Mouse (Mus musculus): ENCODE data around the gene Gpsm3. TPM values are rescaled to one million over a fixed set of nuclear protein-coding genes. Genes with fewer than 3 reads are reported as not detected.

Gene Gpsm3
- polyA plus RNA-seq, 1 experiment from 2014 or later = 19.3 TPM

DNA sequence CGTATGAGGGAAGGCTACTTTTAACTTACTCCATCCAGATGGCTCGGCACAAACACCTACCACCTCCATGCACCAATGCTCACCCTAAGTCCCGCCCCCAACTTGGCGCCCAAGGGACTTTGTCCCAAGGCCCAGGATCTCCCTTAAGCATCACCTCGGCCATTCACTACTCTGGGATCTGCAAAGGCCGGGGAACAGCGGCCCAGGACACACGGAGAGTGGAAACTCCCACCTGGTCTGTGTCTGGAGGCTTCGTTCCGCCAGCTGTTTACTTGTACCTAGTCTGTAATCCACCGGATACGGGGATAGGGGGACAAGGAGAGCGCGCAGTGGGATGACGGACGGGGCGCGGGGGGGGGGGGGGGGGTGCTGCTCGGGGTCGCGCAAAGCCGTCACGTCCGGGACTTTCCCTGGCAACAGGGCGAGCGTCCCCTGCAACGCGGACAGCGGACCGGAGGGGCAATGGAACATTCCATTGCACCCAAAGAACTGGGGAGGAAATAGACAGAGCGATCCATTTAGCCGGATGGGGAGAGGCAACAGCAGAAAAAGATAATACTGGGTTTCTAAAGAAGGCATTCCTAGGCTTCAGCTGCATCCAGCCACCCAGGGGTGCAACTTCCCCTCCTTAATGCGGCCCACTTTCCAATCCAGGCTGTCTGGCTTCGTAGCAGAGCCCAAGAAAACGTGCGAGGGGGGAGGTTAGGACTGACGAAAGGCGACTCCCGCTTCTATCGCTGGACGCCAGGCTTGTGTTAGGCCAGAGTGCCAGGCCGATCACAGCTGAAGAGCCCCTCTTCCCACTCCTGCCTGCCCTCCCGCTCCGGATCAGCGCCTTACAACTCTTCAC, 37.7 kb downstream of the Gpsm3 start:
- H3K36me3 ChIP-seq (ENCODE audit: control insufficient read depth, insufficient read depth, low read length) = peaks cover 17% of the 10 kb centered on the region; the same call in 1 of the 2 replicates
- H3K4me1 ChIP-seq (ENCODE audit: control insufficient read depth, insufficient read depth, low read length) = peaks cover 44% of the 10 kb centered on the region
- ATAC-seq (ENCODE audit: low FRiP score, low TSS enrichment) = peak; percentile 74
- peak overlapping the region; percentile 75 for H3K9ac ChIP-seq (ENCODE audit: low read depth, low read length)
- H3K9me3 ChIP-seq (ENCODE audit: control insufficient read depth, low read length) = no peaks in the 10 kb centered on the region
- peaks cover 22% of the 10 kb centered on the region for H3K27me3 ChIP-seq (ENCODE audit: control insufficient read depth, insufficient read depth, low read length)
- WGBS = under 1% methylated on average over 38 of the region's 45 CpGs
- H3K27ac ChIP-seq (ENCODE audit: low read depth, low read length) = peak overlapping the region; percentile 96
- H3K4me3 ChIP-seq (ENCODE audit: low read length) = peak overlapping the region; percentile 61
- H3K4me2 ChIP-seq (replicated peaks; ENCODE audit: low read depth, low read length) = peak overlapping the region; percentile 89

DNA sequence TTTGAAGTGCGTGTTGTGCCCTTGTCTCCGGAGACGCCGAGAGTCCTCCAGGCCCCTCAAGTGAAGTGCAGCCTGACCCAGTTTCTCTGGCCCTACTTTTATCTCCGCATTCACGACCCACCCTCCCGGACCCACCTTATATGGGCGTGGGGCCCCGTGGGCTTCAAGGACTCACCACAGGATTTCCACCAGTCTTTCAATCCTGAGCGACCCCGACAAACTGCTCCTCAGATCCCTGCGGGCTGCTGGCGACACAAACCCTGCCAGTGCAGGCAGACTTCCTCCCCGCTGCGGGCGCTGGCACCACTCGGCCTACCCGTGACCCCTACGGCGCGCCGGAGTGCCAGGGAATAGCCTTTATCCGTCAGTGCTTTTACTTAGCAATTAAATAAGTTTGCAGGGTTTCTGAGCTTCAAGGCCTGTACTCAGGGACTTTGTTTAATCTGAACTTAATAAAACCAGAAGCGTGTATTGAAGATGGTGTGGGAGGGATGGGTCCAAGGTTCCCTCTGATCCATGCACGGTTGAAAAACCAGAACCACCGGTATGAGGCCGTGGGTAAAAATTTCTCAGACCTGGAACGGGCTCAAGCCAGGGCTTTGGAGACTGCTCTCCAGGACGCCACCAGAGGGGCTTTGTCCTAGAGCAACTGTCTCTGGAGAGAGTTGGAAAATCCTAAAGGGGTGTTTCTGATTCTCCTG, 38.5 kb downstream of the Gpsm3 start, which contains the start of gene Ppt2:
Gene Ppt2, minus strand, starts transcription at position 568 of the 701 bp plus-strand sequence.
- Histone ChIP-seq H3K9ac (ENCODE audit: low read depth, low read length) (peak within 1 kb of the TSS; percentile 75), H3K4me1 (ENCODE audit: control insufficient read depth, insufficient read depth, low read length) (peaks cover 44% of the 10 kb centered on the region), H3K4me3 (ENCODE audit: low read length) (peak within 1 kb of the TSS; percentile 61), H3K27me3 (ENCODE audit: control insufficient read depth, insufficient read depth, low read length) (peaks cover 22% of the 10 kb centered on the region), H3K36me3 (ENCODE audit: control insufficient read depth, insufficient read depth, low read length) (peaks cover 9% of the 10 kb centered on the region; the same call in 1 of the 2 replicates), H3K4me2 (replicated peaks; ENCODE audit: low read depth, low read length) (peak within 1 kb of the TSS; percentile 89), H3K27ac (ENCODE audit: low read depth, low read length) (peak within 1 kb of the TSS; percentile 96), H3K9me3 (ENCODE audit: control insufficient read depth, low read length) (no peaks in the 10 kb centered on the region)
- ATAC-seq (ENCODE audit: low FRiP score, low TSS enrichment) = peak; percentile 8; the same call in 1 of the 2 replicates
- 3% methylated on average over 29 of the region's 29 CpGs for WGBS

DNA sequence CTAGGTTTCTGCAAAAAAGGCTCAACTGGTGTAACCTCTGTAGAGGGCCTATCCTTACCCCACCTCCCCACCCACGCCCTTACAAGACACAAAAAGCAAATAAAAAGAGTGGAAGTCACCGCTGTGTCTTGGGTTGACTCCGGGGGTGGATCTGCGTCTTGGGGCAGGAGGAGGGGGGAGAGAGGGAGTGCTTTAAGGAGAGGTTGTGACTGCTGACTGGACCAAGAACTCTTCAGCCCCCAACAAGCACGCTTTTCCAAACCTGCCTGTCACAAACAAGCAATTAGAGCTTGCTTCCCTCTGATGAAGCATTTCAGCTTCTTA, 39.0 kb downstream of the Gpsm3 start:
- 22% methylated on average over 5 of the region's 5 CpGs for WGBS
- Histone ChIP-seq H3K9me3 (ENCODE audit: control insufficient read depth, low read length) (no peaks in the 10 kb centered on the region), H3K9ac (ENCODE audit: low read depth, low read length) (peak overlapping the region; percentile 75; the same call in 1 of the 2 replicates), H3K36me3 (ENCODE audit: control insufficient read depth, insufficient read depth, low read length) (peaks cover 5% of the 10 kb centered on the region; the same call in 1 of the 2 replicates), H3K4me3 (ENCODE audit: low read length) (peak overlapping the region; percentile 61), H3K27me3 (ENCODE audit: control insufficient read depth, insufficient read depth, low read length) (peaks cover 22% of the 10 kb centered on the region), H3K4me2 (replicated peaks; ENCODE audit: low read depth, low read length) (peak overlapping the region; percentile 89), H3K27ac (ENCODE audit: low read depth, low read length) (peak overlapping the region; percentile 96; the same call in 1 of the 2 replicates), H3K4me1 (ENCODE audit: control insufficient read depth, insufficient read depth, low read length) (peaks cover 44% of the 10 kb centered on the region)
- no peak for ATAC-seq (ENCODE audit: low FRiP score, low TSS enrichment)

DNA sequence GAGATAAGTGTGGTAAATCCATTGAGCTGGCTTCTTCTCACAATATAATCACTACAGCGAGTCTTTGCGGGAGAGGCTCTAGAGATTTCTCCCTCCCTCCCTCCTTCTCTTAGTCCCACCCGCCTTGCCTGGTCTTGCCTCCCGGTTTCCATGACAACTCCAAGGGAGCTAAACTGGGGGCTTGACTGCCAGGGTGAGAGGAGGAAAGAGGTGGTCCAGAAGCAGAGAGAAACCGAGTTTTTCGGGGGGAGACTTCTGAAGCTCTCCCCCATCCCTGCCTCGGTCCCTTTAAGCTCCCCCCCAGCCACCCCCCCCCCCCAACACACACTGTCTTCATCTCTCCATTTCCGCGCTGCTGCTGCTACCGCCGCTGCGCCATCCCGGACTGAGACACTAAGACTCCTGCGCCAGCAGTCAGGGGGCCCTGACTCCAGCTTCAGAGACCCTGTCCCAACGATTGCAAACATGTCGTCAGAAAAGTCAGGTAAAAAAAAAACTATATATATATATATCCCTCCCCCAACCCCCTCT, 39.7 kb downstream of the Gpsm3 start, which contains the start of gene Prrt1:
Gene Prrt1, plus strand, starts transcription at position 313 of the 531 bp plus-strand sequence.
- peaks cover 22% of the 10 kb centered on the region for H3K27me3 ChIP-seq (ENCODE audit: control insufficient read depth, insufficient read depth, low read length)
- peaks cover 5% of the 10 kb centered on the region; the same call in 1 of the 2 replicates for H3K36me3 ChIP-seq (ENCODE audit: control insufficient read depth, insufficient read depth, low read length)
- H3K4me1 ChIP-seq (ENCODE audit: control insufficient read depth, insufficient read depth, low read length) = peaks cover 44% of the 10 kb centered on the region
- peak within 1 kb of the TSS; percentile 61 for H3K4me3 ChIP-seq (ENCODE audit: low read length)
- ATAC-seq (ENCODE audit: low FRiP score, low TSS enrichment) = no peak
- peak within 1 kb of the TSS; percentile 96; the same call in 1 of the 2 replicates for H3K27ac ChIP-seq (ENCODE audit: low read depth, low read length)
- 2% methylated on average over 16 of the region's 16 CpGs for WGBS
- H3K4me2 ChIP-seq (replicated peaks; ENCODE audit: low read depth, low read length) = peak within 1 kb of the TSS; percentile 89
- H3K9me3 ChIP-seq (ENCODE audit: control insufficient read depth, low read length) = no peaks in the 10 kb centered on the region
- H3K9ac ChIP-seq (ENCODE audit: low read depth, low read length) = peak within 1 kb of the TSS; percentile 75

DNA sequence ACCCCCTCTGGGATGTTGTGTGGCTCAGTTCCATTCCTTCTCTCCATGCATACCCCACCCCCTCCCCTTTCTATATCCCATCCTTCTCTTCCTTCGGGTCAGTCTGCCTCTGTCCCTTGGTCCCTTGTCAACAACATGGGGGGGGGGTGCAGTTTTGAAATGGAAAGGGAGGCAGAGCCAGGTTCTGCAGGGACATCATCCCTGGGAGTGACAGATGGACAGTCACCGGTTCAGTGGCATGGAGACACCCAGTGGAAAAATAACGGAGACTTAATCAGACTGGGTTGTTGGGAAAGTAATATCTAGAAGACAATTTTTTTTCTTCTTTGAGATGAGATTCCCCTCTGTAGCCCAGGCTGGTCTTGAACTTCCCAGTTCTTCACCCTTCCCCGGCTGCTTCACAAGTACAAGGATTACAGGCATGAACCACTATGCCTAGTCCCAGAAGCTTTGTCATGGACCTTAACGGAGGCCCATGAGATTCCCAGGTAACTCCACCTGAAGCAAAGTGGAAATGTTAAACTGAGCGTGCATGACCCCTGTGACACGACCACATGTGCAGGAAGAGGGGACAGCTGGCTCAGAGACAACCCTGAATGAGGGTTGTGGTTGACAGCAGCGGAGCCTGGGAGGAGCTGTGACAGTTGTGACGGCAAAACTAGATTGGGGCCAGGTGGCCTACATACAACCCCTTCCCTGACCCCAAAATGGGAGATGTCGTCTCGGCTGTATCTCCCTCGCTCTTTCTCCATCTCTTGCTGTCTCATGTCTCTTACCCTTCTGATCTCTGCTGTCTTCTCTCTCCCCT, 40.4 kb downstream of the Gpsm3 start:
- H3K9ac ChIP-seq (ENCODE audit: low read depth, low read length) = no peak overlapping the region
- H3K4me1 ChIP-seq (ENCODE audit: control insufficient read depth, insufficient read depth, low read length) = peaks cover 44% of the 10 kb centered on the region
- H3K27ac ChIP-seq (ENCODE audit: low read depth, low read length) = no peak overlapping the region
- peaks cover 5% of the 10 kb centered on the region; the same call in 1 of the 2 replicates for H3K36me3 ChIP-seq (ENCODE audit: control insufficient read depth, insufficient read depth, low read length)
- H3K9me3 ChIP-seq (ENCODE audit: control insufficient read depth, low read length) = no peaks in the 10 kb centered on the region
- WGBS = 12% methylated on average over 12 of the region's 12 CpGs
- H3K4me2 ChIP-seq (replicated peaks; ENCODE audit: low read depth, low read length) = peak overlapping the region; percentile 89; the same call in 1 of the 2 replicates
- no peak for ATAC-seq (ENCODE audit: low FRiP score, low TSS enrichment)
- peaks cover 22% of the 10 kb centered on the region for H3K27me3 ChIP-seq (ENCODE audit: control insufficient read depth, insufficient read depth, low read length)
- H3K4me3 ChIP-seq (ENCODE audit: low read length) = no peak overlapping the region; the same call in 1 of the 2 replicates

DNA sequence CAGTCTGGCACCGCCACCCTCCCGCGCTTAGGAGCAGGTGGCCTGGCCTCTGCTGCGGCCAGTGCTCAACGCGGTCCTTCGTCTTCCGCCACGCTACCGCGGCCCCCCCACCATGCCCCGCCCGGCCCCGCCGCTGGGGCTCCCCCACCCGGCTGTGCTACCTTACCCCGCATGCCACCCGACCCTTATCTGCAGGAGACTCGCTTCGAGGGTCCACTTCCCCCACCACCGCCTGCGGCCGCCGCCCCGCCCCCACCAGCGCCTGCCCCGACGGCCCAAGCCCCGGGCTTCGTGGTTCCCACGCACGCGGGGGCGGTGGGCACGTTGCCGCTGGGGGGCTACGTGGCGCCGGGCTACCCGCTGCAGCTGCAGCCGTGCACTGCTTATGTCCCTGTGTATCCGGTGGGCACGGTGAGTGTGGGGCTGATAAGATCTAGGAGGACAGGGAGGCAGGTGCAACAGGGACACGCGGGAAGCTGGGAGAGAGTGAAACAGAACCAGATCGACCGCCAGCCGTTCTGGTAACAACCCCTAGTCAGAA, 41.2 kb downstream of the Gpsm3 start:
- H3K27me3 ChIP-seq (ENCODE audit: control insufficient read depth, insufficient read depth, low read length) = peaks cover 22% of the 10 kb centered on the region
- H3K4me3 ChIP-seq (ENCODE audit: low read length) = peak overlapping the region; percentile 25
- H3K36me3 ChIP-seq (ENCODE audit: control insufficient read depth, insufficient read depth, low read length) = no peaks in the 10 kb centered on the region
- H3K4me2 ChIP-seq (replicated peaks; ENCODE audit: low read depth, low read length) = peak overlapping the region; percentile 40
- peaks cover 44% of the 10 kb centered on the region for H3K4me1 ChIP-seq (ENCODE audit: control insufficient read depth, insufficient read depth, low read length)
- WGBS = 3% methylated on average over 37 of the region's 48 CpGs
- ATAC-seq (ENCODE audit: low FRiP score, low TSS enrichment) = no peak
- H3K27ac ChIP-seq (ENCODE audit: low read depth, low read length) = no peak overlapping the region
- H3K9me3 ChIP-seq (ENCODE audit: control insufficient read depth, low read length) = no peaks in the 10 kb centered on the region
- H3K9ac ChIP-seq (ENCODE audit: low read depth, low read length) = peak overlapping the region; percentile 40; the same call in 1 of the 2 replicates

DNA sequence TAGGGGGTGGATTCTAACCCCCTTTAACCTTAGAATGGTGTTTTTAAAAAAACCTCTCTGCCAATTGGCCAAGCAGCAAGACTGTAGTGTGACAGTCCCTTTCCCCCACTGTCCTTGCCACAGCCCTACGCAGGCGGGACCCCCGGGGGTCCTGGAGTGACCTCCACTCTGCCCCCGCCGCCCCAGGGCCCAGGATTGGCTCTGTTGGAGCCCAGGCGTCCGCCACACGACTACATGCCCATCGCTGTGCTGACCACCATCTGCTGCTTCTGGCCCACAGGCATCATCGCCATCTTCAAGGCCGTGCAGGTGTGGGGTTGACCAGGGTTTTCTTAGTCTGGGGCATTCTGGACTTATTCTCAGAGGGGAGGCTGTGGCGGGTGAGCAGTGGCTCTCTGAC, 42.0 kb downstream of the Gpsm3 start:
- no peak for ATAC-seq (ENCODE audit: low FRiP score, low TSS enrichment)
- Histone ChIP-seq H3K4me2 (replicated peaks; ENCODE audit: low read depth, low read length) (peak overlapping the region; percentile 56), H3K4me3 (ENCODE audit: low read length) (peak overlapping the region; percentile 36), H3K27ac (ENCODE audit: low read depth, low read length) (no peak overlapping the region), H3K27me3 (ENCODE audit: control insufficient read depth, insufficient read depth, low read length) (peaks cover 22% of the 10 kb centered on the region), H3K36me3 (ENCODE audit: control insufficient read depth, insufficient read depth, low read length) (no peaks in the 10 kb centered on the region), H3K4me1 (ENCODE audit: control insufficient read depth, insufficient read depth, low read length) (peaks cover 37% of the 10 kb centered on the region), H3K9ac (ENCODE audit: low read depth, low read length) (peak overlapping the region; percentile 42; the same call in 1 of the 2 replicates), H3K9me3 (ENCODE audit: control insufficient read depth, low read length) (no peaks in the 10 kb centered on the region)
- 8% methylated on average over 12 of the region's 12 CpGs for WGBS

DNA sequence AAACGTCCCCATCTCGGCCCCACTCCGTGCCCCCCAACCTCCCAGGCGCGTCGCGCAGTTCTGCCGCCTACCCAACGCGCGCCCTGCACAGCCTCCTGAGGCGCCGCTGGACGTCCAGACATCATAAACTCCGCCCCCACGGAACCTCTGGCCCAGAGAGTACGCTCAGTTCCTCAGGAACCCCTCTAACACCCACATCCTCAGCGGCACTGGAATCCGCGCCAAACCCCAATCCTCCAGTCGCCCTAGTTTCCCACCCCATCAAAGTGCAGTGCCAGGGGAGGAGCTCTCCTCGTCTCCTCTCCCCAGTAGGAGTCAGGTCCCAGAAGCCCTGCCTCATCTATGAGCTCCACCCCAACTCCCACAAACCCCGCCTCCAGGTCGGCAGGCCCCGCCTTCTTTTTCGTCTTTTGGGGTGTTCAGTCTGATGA, 42.7 kb downstream of the Gpsm3 start:
- Histone ChIP-seq H3K9ac (ENCODE audit: low read depth, low read length) (peak overlapping the region; percentile 42; the same call in 1 of the 2 replicates), H3K9me3 (ENCODE audit: control insufficient read depth, low read length) (no peaks in the 10 kb centered on the region), H3K4me3 (ENCODE audit: low read length) (peak overlapping the region; percentile 36), H3K27me3 (ENCODE audit: control insufficient read depth, insufficient read depth, low read length) (peaks cover 22% of the 10 kb centered on the region), H3K27ac (ENCODE audit: low read depth, low read length) (no peak overlapping the region), H3K4me1 (ENCODE audit: control insufficient read depth, insufficient read depth, low read length) (peaks cover 37% of the 10 kb centered on the region), H3K4me2 (replicated peaks; ENCODE audit: low read depth, low read length) (peak overlapping the region; percentile 56), H3K36me3 (ENCODE audit: control insufficient read depth, insufficient read depth, low read length) (no peaks in the 10 kb centered on the region)
- 2% methylated on average over 26 of the region's 26 CpGs for WGBS
- ATAC-seq (ENCODE audit: low FRiP score, low TSS enrichment) = peak; percentile 54
